Mouse (Mus musculus): ENCODE data around the gene Lmo2.

- TF ChIP-seq FLI1 (IDR thresholded peaks at IDR 0.05; ENCODE audit: low read length) (no peak), GATA1 (IDR thresholded peaks at IDR 0.05; ENCODE audit: borderline replicate concordance, low read length) (no peak)
Observed at GRCm38 (mm10) chr2:104024656-104025055, 66.9 kb downstream of the Lmo2 start.
